Mouse (Mus musculus): Measurements from ENCODE around the gene Spag8. TPM values are rescaled to one million over a fixed set of nuclear protein-coding genes. Genes with fewer than 3 reads are reported as not detected.

The Spag8 gene
- polyA plus RNA-seq, 1 experiment = 0.97 TPM

- Histone ChIP-seq H3K9ac (ENCODE audit: low read depth, poor library complexity, severe bottlenecking) (no peak overlapping the region), H3K4me1 (ENCODE audit: control insufficient read depth, insufficient read depth, low read length) (no peaks in the 10 kb centered on the region), H3K27ac (ENCODE audit: insufficient read depth, low read length) (no peak overlapping the region), H3K36me3 (ENCODE audit: control insufficient read depth, insufficient read depth, low read length, poor library complexity, severe bottlenecking) (no peaks in the 10 kb centered on the region), H3K4me3 (ENCODE audit: low read depth, low read length) (no peak overlapping the region), H3K9me3 (replicated peaks; ENCODE audit: control insufficient read depth, insufficient read depth, low read length, poor library complexity, severe bottlenecking) (no peaks in the 10 kb centered on the region), H3K27me3 (ENCODE audit: control insufficient read depth, insufficient read depth, low read length, poor library complexity, severe bottlenecking) (no peaks in the 10 kb centered on the region)
- TF ChIP-seq POLR2A (IDR thresholded peaks at IDR 0.05; ENCODE audit: insufficient read depth, low read length) (no peak), EP300 (IDR thresholded peaks at IDR 0.05; ENCODE audit: insufficient read depth, low read depth, low read length) (no peak), CTCF (IDR thresholded peaks at IDR 0.05; ENCODE audit: low read depth, low read length) (no peak)
Observed at GRCm38 (mm10) chr4:43693806-43694241, 40.4 kb upstream of the Spag8 start.

GRCm38 (mm10) chr4:43691026-43691425 lies 37.6 kb upstream of the Spag8 start:
- Histone ChIP-seq H3K4me3 (ENCODE audit: low read depth, low read length) (no peak overlapping the region), H3K9me3 (replicated peaks; ENCODE audit: control insufficient read depth, insufficient read depth, low read length, poor library complexity, severe bottlenecking) (no peaks in the 10 kb centered on the region), H3K27me3 (ENCODE audit: control insufficient read depth, insufficient read depth, low read length, poor library complexity, severe bottlenecking) (no peaks in the 10 kb centered on the region), H3K36me3 (ENCODE audit: control insufficient read depth, insufficient read depth, low read length, poor library complexity, severe bottlenecking) (no peaks in the 10 kb centered on the region), H3K27ac (ENCODE audit: insufficient read depth, low read length) (no peak overlapping the region), H3K4me1 (ENCODE audit: control insufficient read depth, insufficient read depth, low read length) (no peaks in the 10 kb centered on the region), H3K9ac (ENCODE audit: low read depth, poor library complexity, severe bottlenecking) (no peak overlapping the region)
- no peak for TF ChIP-seq CTCF (IDR thresholded peaks at IDR 0.05; ENCODE audit: low read depth, low read length)
- no peak for TF ChIP-seq POLR2A (IDR thresholded peaks at IDR 0.05; ENCODE audit: insufficient read depth, low read length)

- H3K36me3 ChIP-seq (ENCODE audit: control insufficient read depth, insufficient read depth, low read length, poor library complexity, severe bottlenecking) = no peaks in the 10 kb centered on the region
- no peaks in the 10 kb centered on the region for H3K9me3 ChIP-seq (replicated peaks; ENCODE audit: control insufficient read depth, insufficient read depth, low read length, poor library complexity, severe bottlenecking)
- H3K27me3 ChIP-seq (ENCODE audit: control insufficient read depth, insufficient read depth, low read length, poor library complexity, severe bottlenecking) = no peaks in the 10 kb centered on the region
- H3K4me3 ChIP-seq (ENCODE audit: low read depth, low read length) = no peak overlapping the region
- H3K4me1 ChIP-seq (ENCODE audit: control insufficient read depth, insufficient read depth, low read length) = no peaks in the 10 kb centered on the region
- no peak overlapping the region for H3K27ac ChIP-seq (ENCODE audit: insufficient read depth, low read length)
- TF ChIP-seq EP300 (IDR thresholded peaks at IDR 0.05; ENCODE audit: insufficient read depth, low read depth, low read length) = no peak
- no peak for TF ChIP-seq CTCF (IDR thresholded peaks at IDR 0.05; ENCODE audit: low read depth, low read length)
- H3K9ac ChIP-seq (ENCODE audit: low read depth, poor library complexity, severe bottlenecking) = no peak overlapping the region
Observed at GRCm38 (mm10) chr4:43690021-43690420, 36.6 kb upstream of the Spag8 start.

- no peaks in the 10 kb centered on the region for H3K4me1 ChIP-seq (ENCODE audit: control insufficient read depth, insufficient read depth, low read length)
- no peak overlapping the region for H3K9ac ChIP-seq (ENCODE audit: low read depth, poor library complexity, severe bottlenecking)
- no peak overlapping the region for H3K4me3 ChIP-seq (ENCODE audit: low read depth, low read length)
- H3K27ac ChIP-seq (ENCODE audit: insufficient read depth, low read length) = no peak overlapping the region
- no peaks in the 10 kb centered on the region for H3K36me3 ChIP-seq (ENCODE audit: control insufficient read depth, insufficient read depth, low read length, poor library complexity, severe bottlenecking)
- no peaks in the 10 kb centered on the region for H3K27me3 ChIP-seq (ENCODE audit: control insufficient read depth, insufficient read depth, low read length, poor library complexity, severe bottlenecking)
- TF ChIP-seq POLR2A (IDR thresholded peaks at IDR 0.05; ENCODE audit: insufficient read depth, low read length) (no peak), CTCF (IDR thresholded peaks at IDR 0.05; ENCODE audit: low read depth, low read length) (no peak), EP300 (IDR thresholded peaks at IDR 0.05; ENCODE audit: insufficient read depth, low read depth, low read length) (no peak)
- no peaks in the 10 kb centered on the region for H3K9me3 ChIP-seq (replicated peaks; ENCODE audit: control insufficient read depth, insufficient read depth, low read length, poor library complexity, severe bottlenecking)
Observed at GRCm38 (mm10) chr4:43679416-43680043, 26.1 kb upstream of the Spag8 start.

GRCm38 (mm10) chr4:43678541-43678940 lies 25.1 kb upstream of the Spag8 start:
- TF ChIP-seq POLR2A (IDR thresholded peaks at IDR 0.05; ENCODE audit: insufficient read depth, low read length) (no peak), CTCF (IDR thresholded peaks at IDR 0.05; ENCODE audit: low read depth, low read length) (no peak), EP300 (IDR thresholded peaks at IDR 0.05; ENCODE audit: insufficient read depth, low read depth, low read length) (no peak)
- Histone ChIP-seq H3K9me3 (replicated peaks; ENCODE audit: control insufficient read depth, insufficient read depth, low read length, poor library complexity, severe bottlenecking) (no peaks in the 10 kb centered on the region), H3K27me3 (ENCODE audit: control insufficient read depth, insufficient read depth, low read length, poor library complexity, severe bottlenecking) (no peaks in the 10 kb centered on the region), H3K36me3 (ENCODE audit: control insufficient read depth, insufficient read depth, low read length, poor library complexity, severe bottlenecking) (no peaks in the 10 kb centered on the region), H3K27ac (ENCODE audit: insufficient read depth, low read length) (no peak overlapping the region), H3K9ac (ENCODE audit: low read depth, poor library complexity, severe bottlenecking) (no peak overlapping the region), H3K4me3 (ENCODE audit: low read depth, low read length) (no peak overlapping the region), H3K4me1 (ENCODE audit: control insufficient read depth, insufficient read depth, low read length) (no peaks in the 10 kb centered on the region)

GRCm38 (mm10) chr4:43675608-43676007 lies 22.2 kb upstream of the Spag8 start:
- Histone ChIP-seq H3K27ac (ENCODE audit: insufficient read depth, low read length) (no peak overlapping the region), H3K27me3 (ENCODE audit: control insufficient read depth, insufficient read depth, low read length, poor library complexity, severe bottlenecking) (no peaks in the 10 kb centered on the region), H3K36me3 (ENCODE audit: control insufficient read depth, insufficient read depth, low read length, poor library complexity, severe bottlenecking) (no peaks in the 10 kb centered on the region), H3K4me3 (ENCODE audit: low read depth, low read length) (no peak overlapping the region), H3K4me1 (ENCODE audit: control insufficient read depth, insufficient read depth, low read length) (no peaks in the 10 kb centered on the region), H3K9ac (ENCODE audit: low read depth, poor library complexity, severe bottlenecking) (no peak overlapping the region), H3K9me3 (replicated peaks; ENCODE audit: control insufficient read depth, insufficient read depth, low read length, poor library complexity, severe bottlenecking) (no peaks in the 10 kb centered on the region)
- TF ChIP-seq CTCF (IDR thresholded peaks at IDR 0.05; ENCODE audit: low read depth, low read length) = no peak
- no peak for TF ChIP-seq EP300 (IDR thresholded peaks at IDR 0.05; ENCODE audit: insufficient read depth, low read depth, low read length)
- no peak for TF ChIP-seq POLR2A (IDR thresholded peaks at IDR 0.05; ENCODE audit: insufficient read depth, low read length)

Measured in ES-Bruce4 (cell line).